14 mouse cellular contexts compared by ENCODE assay signal in genomic region chr11:70450926-70451325, GRCm38 (mm10). TPM values are rescaled to one million over a fixed set of nuclear protein-coding genes. Genes with fewer than 3 reads are reported as not detected.
DNase-seq lines count a peak whose midpoint lies in the region; ATAC-seq and TF ChIP-seq lines count a peak whose summit lies in the region.
"Had no signal": no experiment of that assay in that cellular context is flagged by ENCODE, and none has a peak within 500 bp of the region (broad histone marks: within the 10 kb centered on the region; RNA-seq: fewer than 3 reads in every experiment).

No protein-coding gene starts in this region.

- H3K9ac ChIP-seq in intestine, embryonic 15.5 days: no peak overlapping the region
- no peak overlapping the region for H3K9ac ChIP-seq in intestine, embryonic 16.5 days (ENCODE audit: low read depth, low read length)
- no peak overlapping the region for H3K9ac ChIP-seq in stomach, embryonic 15.5 days

- no peak for TF ChIP-seq CTCF in layer of hippocampus, adult 2 months (conservative IDR thresholded peaks at IDR 0.05)

- WGBS in intestine, embryonic 15.5 days: 86% methylated on average over 2 of the region's 2 CpGs
- WGBS in intestine, embryonic 16.5 days: 91% methylated on average over 2 of the region's 2 CpGs
- 91% methylated on average over 2 of the region's 2 CpGs for WGBS in embryonic facial prominence, embryonic 10.5 days
- WGBS in limb, embryonic 10.5 days: 86% methylated on average over 2 of the region's 2 CpGs
- 83% methylated on average over 2 of the region's 2 CpGs for WGBS in stomach, embryonic 15.5 days

- no peak overlapping the region for H3K4me3 ChIP-seq in intestine, embryonic 15.5 days (replicated peaks)
- H3K4me3 ChIP-seq in intestine, embryonic 16.5 days (ENCODE audit: low read length): no peak overlapping the region
- peak overlapping the region; percentile 82; the same call in 1 of the 2 replicates for H3K4me3 ChIP-seq in embryonic facial prominence, embryonic 10.5 days
- H3K4me3 ChIP-seq in limb, embryonic 10.5 days: 0 out of 2 replicates have a peak overlapping the region, but pooled peaks have one; percentile 82
- H3K4me3 ChIP-seq in stomach, embryonic 15.5 days (replicated peaks): no peak overlapping the region
- H3K4me3 ChIP-seq in layer of hippocampus, adult 2 months: no peak overlapping the region

- peak overlapping the region; percentile 79; the same call in 1 of the 2 replicates for H3K4me2 ChIP-seq in intestine, embryonic 15.5 days (replicated peaks)
- H3K4me2 ChIP-seq in intestine, embryonic 16.5 days (ENCODE audit: low read depth, low read length): no peak overlapping the region
- 0 out of 2 replicates have a peak overlapping the region, but pooled peaks have one; percentile 76 for H3K4me2 ChIP-seq in stomach, embryonic 15.5 days

- no peak overlapping the region for H3K27ac ChIP-seq in intestine, embryonic 15.5 days
- H3K27ac ChIP-seq in intestine, embryonic 16.5 days (ENCODE audit: low read length): no peak overlapping the region
- no peak overlapping the region for H3K27ac ChIP-seq in embryonic facial prominence, embryonic 10.5 days (replicated peaks)
- no peak overlapping the region for H3K27ac ChIP-seq in limb, embryonic 10.5 days
- no peak overlapping the region for H3K27ac ChIP-seq in stomach, embryonic 15.5 days
- no peak overlapping the region for H3K27ac ChIP-seq in layer of hippocampus, adult 2 months

- no peaks in the 10 kb centered on the region for H3K27me3 ChIP-seq in intestine, embryonic 15.5 days (replicated peaks)
- H3K27me3 ChIP-seq in intestine, embryonic 16.5 days (replicated peaks; ENCODE audit: control insufficient read depth, insufficient read depth, low read length): no peaks in the 10 kb centered on the region
- no peaks in the 10 kb centered on the region for H3K27me3 ChIP-seq in embryonic facial prominence, embryonic 10.5 days (replicated peaks; ENCODE audit: low read depth, poor library complexity, severe bottlenecking)
- no peaks in the 10 kb centered on the region for H3K27me3 ChIP-seq in limb, embryonic 10.5 days (ENCODE audit: low read depth, poor library complexity, severe bottlenecking)
- no peaks in the 10 kb centered on the region for H3K27me3 ChIP-seq in stomach, embryonic 15.5 days (replicated peaks)
- H3K27me3 ChIP-seq: embryonic facial prominence, embryonic 12.5 days; kidney, embryonic 15.5 days; limb, embryonic 12.5 days; lung, embryonic 15.5 days had no signal

- no peaks in the 10 kb centered on the region for H3K9me3 ChIP-seq in intestine, embryonic 15.5 days
- H3K9me3 ChIP-seq in intestine, embryonic 16.5 days (ENCODE audit: control insufficient read depth, low read length): no peaks in the 10 kb centered on the region
- H3K9me3 ChIP-seq in embryonic facial prominence, embryonic 10.5 days: no peaks in the 10 kb centered on the region
- H3K9me3 ChIP-seq in limb, embryonic 10.5 days (replicated peaks): no peaks in the 10 kb centered on the region
- H3K9me3 ChIP-seq in stomach, embryonic 15.5 days: no peaks in the 10 kb centered on the region
- H3K9me3 ChIP-seq: embryonic facial prominence, embryonic 12.5 days; kidney, embryonic 15.5 days; limb, embryonic 12.5 days; lung, embryonic 15.5 days had no signal

- peaks cover 9% of the 10 kb centered on the region for H3K4me1 ChIP-seq in intestine, embryonic 15.5 days (replicated peaks)
- H3K4me1 ChIP-seq in intestine, embryonic 16.5 days (ENCODE audit: control insufficient read depth, insufficient read depth, low read length): peaks cover 10% of the 10 kb centered on the region; the same call in 1 of the 2 replicates
- peaks cover 19% of the 10 kb centered on the region for H3K4me1 ChIP-seq in embryonic facial prominence, embryonic 10.5 days
- peaks cover 21% of the 10 kb centered on the region for H3K4me1 ChIP-seq in limb, embryonic 10.5 days
- peaks cover 6% of the 10 kb centered on the region; the same call in 1 of the 2 replicates for H3K4me1 ChIP-seq in stomach, embryonic 15.5 days

- ATAC-seq in intestine, embryonic 15.5 days: no peak
- ATAC-seq in intestine, embryonic 16.5 days: no peak
- ATAC-seq in stomach, embryonic 15.5 days (ENCODE audit: insufficient read depth, low FRiP score, low read depth): no peak

- no peak for DNase-seq in embryonic facial prominence, embryonic 10.5 days (ENCODE audit: low spot score)
- DNase-seq in limb, embryonic 10.5 days (ENCODE audit: low spot score): no peak
- no peak for DNase-seq in left cerebral cortex, adult 8-10 months (ENCODE audit: low spot score in 2 of 2)
- DNase-seq in layer of hippocampus, adult 2 months (ENCODE audit: low spot score in 2 of 2): no peak

- H3K36me3 ChIP-seq in intestine, embryonic 15.5 days: no peaks in the 10 kb centered on the region
- no peaks in the 10 kb centered on the region for H3K36me3 ChIP-seq in intestine, embryonic 16.5 days (ENCODE audit: control insufficient read depth, insufficient read depth, low read length)
- H3K36me3 ChIP-seq in embryonic facial prominence, embryonic 10.5 days (replicated peaks): peaks cover 17% of the 10 kb centered on the region
- H3K36me3 ChIP-seq in limb, embryonic 10.5 days: peaks cover 17% of the 10 kb centered on the region
- H3K36me3 ChIP-seq in stomach, embryonic 15.5 days: no peaks in the 10 kb centered on the region
- H3K36me3 ChIP-seq: lung, embryonic 15.5 days had no signal

RNA-seq across cellular contexts. Expression of gene Med11, which starts 0.8 kb away (rescaled TPM):
- polyA plus RNA-seq in intestine, embryonic 15.5 days (2015; fragmentation: Nextera tagmentation; extraction: Ambion mirVana): 39.9 and 42.4 TPM in 2 replicates
- polyA plus RNA-seq in intestine, embryonic 16.5 days (2015; fragmentation: Nextera tagmentation; extraction: Ambion mirVana): 38.4 and 41.7 TPM in 2 replicates
- 44.1 TPM in 2 replicates for polyA plus RNA-seq in embryonic facial prominence, embryonic 10.5 days (2016; fragmentation: Nextera tagmentation; extraction: Ambion mirVana)
- 48.4 and 51.5 TPM in 2 replicates for polyA plus RNA-seq in limb, embryonic 10.5 days (2016; fragmentation: Nextera tagmentation; extraction: Ambion mirVana)
- polyA plus RNA-seq in stomach, embryonic 15.5 days (2015; fragmentation: Nextera tagmentation; extraction: Ambion mirVana): 36.1 and 40.6 TPM in 2 replicates
- total RNA-seq in left cerebral cortex, adult 8-10 months (2022): 10 to 100 TPM; 10.8 to 14.1 (median 13.5) TPM
- 10 to 100 TPM; 13.5 to 15.6 TPM for total RNA-seq in layer of hippocampus, adult 2 months (2021)

RNA-seq across cellular contexts. Expression of gene Zmynd15, which starts 8.3 kb away (rescaled TPM):
- polyA plus RNA-seq in intestine, embryonic 15.5 days (2015; fragmentation: Nextera tagmentation; extraction: Ambion mirVana): 0.78 and 1.2 TPM in 2 replicates
- polyA plus RNA-seq in intestine, embryonic 16.5 days (2015; fragmentation: Nextera tagmentation; extraction: Ambion mirVana): 1.1 and 1.2 TPM in 2 replicates
- polyA plus RNA-seq in embryonic facial prominence, embryonic 10.5 days (2016; fragmentation: Nextera tagmentation; extraction: Ambion mirVana): 0.16 and 0.45 TPM in 2 replicates
- polyA plus RNA-seq in limb, embryonic 10.5 days (2016; fragmentation: Nextera tagmentation; extraction: Ambion mirVana): 0.09 TPM in 1 of 2 replicates, not detected in the other
- 0.73 and 0.75 TPM in 2 replicates for polyA plus RNA-seq in stomach, embryonic 15.5 days (2015; fragmentation: Nextera tagmentation; extraction: Ambion mirVana)
- under 1 TPM; 0.11 to 0.79 (median 0.46) TPM for total RNA-seq in left cerebral cortex, adult 8-10 months (2022)
- total RNA-seq in layer of hippocampus, adult 2 months (2021): under 1 TPM; 0.12 to 0.72 TPM
- total RNA-seq: granulocyte monocyte progenitor cell, adult 5-6 weeks; monocyte, adult 5-6 weeks had no signal
- polyA plus RNA-seq: CD4-positive, CD25-positive, alpha-beta regulatory T cell, adult 4 months had no signal

RNA-seq across cellular contexts. Expression of gene Cxcl16, which starts 8.9 kb away (rescaled TPM):
- 8.6 and 10.4 TPM in 2 replicates for polyA plus RNA-seq in intestine, embryonic 15.5 days (2015; fragmentation: Nextera tagmentation; extraction: Ambion mirVana)
- 10.9 and 11.9 TPM in 2 replicates for polyA plus RNA-seq in intestine, embryonic 16.5 days (2015; fragmentation: Nextera tagmentation; extraction: Ambion mirVana)
- polyA plus RNA-seq in embryonic facial prominence, embryonic 10.5 days (2016; fragmentation: Nextera tagmentation; extraction: Ambion mirVana): 0.39 and 0.65 TPM in 2 replicates
- polyA plus RNA-seq in limb, embryonic 10.5 days (2016; fragmentation: Nextera tagmentation; extraction: Ambion mirVana): 0.49 TPM in 2 replicates
- polyA plus RNA-seq in stomach, embryonic 15.5 days (2015; fragmentation: Nextera tagmentation; extraction: Ambion mirVana): 7.3 and 8.8 TPM in 2 replicates
- total RNA-seq in left cerebral cortex, adult 8-10 months (2022): 1 to 10 TPM in 3 of 4 experiments, under 1 TPM in 1; 0.97 to 4.6 (median 2.3) TPM
- total RNA-seq in layer of hippocampus, adult 2 months (2021): 1 to 10 TPM in 1 of 2 experiments, under 1 TPM in 1; 0.96 to 1.1 TPM
- total RNA-seq: granulocyte monocyte progenitor cell, adult 5-6 weeks had no signal

RNA-seq across cellular contexts. Expression of gene Arrb2, which starts 18.5 kb away (rescaled TPM):
- 13.2 and 15.4 TPM in 2 replicates for polyA plus RNA-seq in intestine, embryonic 15.5 days (2015; fragmentation: Nextera tagmentation; extraction: Ambion mirVana)
- 10.1 and 10.7 TPM in 2 replicates for polyA plus RNA-seq in intestine, embryonic 16.5 days (2015; fragmentation: Nextera tagmentation; extraction: Ambion mirVana)
- polyA plus RNA-seq in embryonic facial prominence, embryonic 10.5 days (2016; fragmentation: Nextera tagmentation; extraction: Ambion mirVana): 28.4 and 29.4 TPM in 2 replicates
- 24.6 and 25.5 TPM in 2 replicates for polyA plus RNA-seq in limb, embryonic 10.5 days (2016; fragmentation: Nextera tagmentation; extraction: Ambion mirVana)
- 15.0 and 19.4 TPM in 2 replicates for polyA plus RNA-seq in stomach, embryonic 15.5 days (2015; fragmentation: Nextera tagmentation; extraction: Ambion mirVana)
- 10 to 100 TPM; 62.4 to 85.9 (median 70.1) TPM for total RNA-seq in left cerebral cortex, adult 8-10 months (2022)
- total RNA-seq in layer of hippocampus, adult 2 months (2021): 10 to 100 TPM; 99.9 TPM

RNA-seq across cellular contexts. Expression of gene Pelp1, which starts 41.1 kb away (rescaled TPM):
- polyA plus RNA-seq in intestine, embryonic 15.5 days (2015; fragmentation: Nextera tagmentation; extraction: Ambion mirVana): 31.9 and 32.6 TPM in 2 replicates
- polyA plus RNA-seq in intestine, embryonic 16.5 days (2015; fragmentation: Nextera tagmentation; extraction: Ambion mirVana): 29.1 and 31.5 TPM in 2 replicates
- 60.7 and 62.0 TPM in 2 replicates for polyA plus RNA-seq in embryonic facial prominence, embryonic 10.5 days (2016; fragmentation: Nextera tagmentation; extraction: Ambion mirVana)
- polyA plus RNA-seq in limb, embryonic 10.5 days (2016; fragmentation: Nextera tagmentation; extraction: Ambion mirVana): 63.0 and 65.1 TPM in 2 replicates
- polyA plus RNA-seq in stomach, embryonic 15.5 days (2015; fragmentation: Nextera tagmentation; extraction: Ambion mirVana): 31.5 and 33.8 TPM in 2 replicates
- total RNA-seq in left cerebral cortex, adult 8-10 months (2022): 10 to 100 TPM; 31.9 to 37.0 (median 35.2) TPM
- total RNA-seq in layer of hippocampus, adult 2 months (2021): 10 to 100 TPM; 33.2 to 40.1 TPM

Comparison
In these comparisons a context has a peak if more than half of its experiments do, and no peak if none do; other contexts are left out.
1. H3K4me3 ChIP-seq: peak in embryonic facial prominence, embryonic 10.5 days (single experiment) and limb, embryonic 10.5 days (single experiment); none in intestine, embryonic 15.5 days (single experiment), intestine, embryonic 16.5 days (single experiment), stomach, embryonic 15.5 days (single experiment) and layer of hippocampus, adult 2 months (single experiment).